Mouse (Mus musculus): ENCODE data around the gene Vwc2. TPM values are rescaled to one million over a fixed set of nuclear protein-coding genes. Genes with fewer than 3 reads are reported as not detected.

Gene Vwc2
- polyA plus RNA-seq, 1 experiment, result not detected

- H3K4me1 ChIP-seq (ENCODE audit: control insufficient read depth, insufficient read depth, low read length), result no peaks in the 10 kb centered on the region
- no peaks in the 10 kb centered on the region for H3K9me3 ChIP-seq (replicated peaks; ENCODE audit: control insufficient read depth, insufficient read depth, low read length, poor library complexity, severe bottlenecking)
- no peak overlapping the region for H3K9ac ChIP-seq (ENCODE audit: low read depth, poor library complexity, severe bottlenecking)
- no peaks in the 10 kb centered on the region for H3K36me3 ChIP-seq (ENCODE audit: control insufficient read depth, insufficient read depth, low read length, poor library complexity, severe bottlenecking)
- H3K4me3 ChIP-seq (ENCODE audit: low read depth, low read length), result no peak overlapping the region
- TF ChIP-seq CTCF (IDR thresholded peaks at IDR 0.05; ENCODE audit: low read depth, low read length) (no peak), EP300 (IDR thresholded peaks at IDR 0.05; ENCODE audit: insufficient read depth, low read depth, low read length) (no peak), POLR2A (IDR thresholded peaks at IDR 0.05; ENCODE audit: insufficient read depth, low read length) (no peak)
- no peaks in the 10 kb centered on the region for H3K27me3 ChIP-seq (ENCODE audit: control insufficient read depth, insufficient read depth, low read length, poor library complexity, severe bottlenecking)
- H3K27ac ChIP-seq (ENCODE audit: insufficient read depth, low read length), result no peak overlapping the region
Observed at GRCm38 (mm10) chr11:11280128-11280527, 166.1 kb downstream of the Vwc2 start.

- no peaks in the 10 kb centered on the region for H3K36me3 ChIP-seq (ENCODE audit: control insufficient read depth, insufficient read depth, low read length, poor library complexity, severe bottlenecking)
- no peak overlapping the region for H3K27ac ChIP-seq (ENCODE audit: insufficient read depth, low read length)
- H3K4me1 ChIP-seq (ENCODE audit: control insufficient read depth, insufficient read depth, low read length), result no peaks in the 10 kb centered on the region
- H3K9ac ChIP-seq (ENCODE audit: low read depth, poor library complexity, severe bottlenecking), result no peak overlapping the region
- H3K9me3 ChIP-seq (replicated peaks; ENCODE audit: control insufficient read depth, insufficient read depth, low read length, poor library complexity, severe bottlenecking), result peaks cover 6% of the 10 kb centered on the region; the same call in 1 of the 2 replicates
- TF ChIP-seq CTCF (IDR thresholded peaks at IDR 0.05; ENCODE audit: low read depth, low read length), result no peak
- no peak for TF ChIP-seq EP300 (IDR thresholded peaks at IDR 0.05; ENCODE audit: insufficient read depth, low read depth, low read length)
- no peak for TF ChIP-seq POLR2A (IDR thresholded peaks at IDR 0.05; ENCODE audit: insufficient read depth, low read length)
- H3K4me3 ChIP-seq (ENCODE audit: low read depth, low read length), result no peak overlapping the region
- no peaks in the 10 kb centered on the region for H3K27me3 ChIP-seq (ENCODE audit: control insufficient read depth, insufficient read depth, low read length, poor library complexity, severe bottlenecking)
Observed at GRCm38 (mm10) chr11:11283512-11283911, 169.5 kb downstream of the Vwc2 start.
